Mouse (Mus musculus): ENCODE results near the gene Enc1.

DNA sequence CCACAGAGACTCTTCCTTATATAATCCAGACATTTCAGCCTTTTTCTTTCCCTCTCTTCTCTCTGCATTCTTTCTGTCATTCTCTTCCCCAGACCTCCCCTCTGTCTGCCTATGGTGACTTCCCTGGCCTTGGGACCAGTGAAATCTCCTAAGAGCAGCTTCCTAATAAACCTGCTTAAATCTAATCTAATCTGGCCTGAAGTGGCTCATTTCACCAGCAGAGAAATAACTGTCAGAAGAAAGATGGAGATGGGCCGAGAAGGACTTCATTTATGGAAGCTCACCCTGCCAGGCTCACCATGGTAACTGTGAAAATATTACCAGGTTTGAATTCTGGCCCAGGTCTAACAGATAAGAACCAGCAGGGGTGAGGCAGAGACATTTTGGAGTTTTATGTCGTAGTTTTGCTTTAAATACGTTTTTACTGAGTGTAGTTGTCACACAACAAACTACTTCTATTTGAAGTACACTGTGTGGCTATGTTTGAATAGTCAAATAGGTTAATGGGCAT is 32.4 kb upstream of the Enc1 start:
- TF ChIP-seq ZC3H11A (IDR thresholded peaks at IDR 0.05; ENCODE audit: borderline replicate concordance, low read depth, low read length) = no peak
- TF ChIP-seq HCFC1 (IDR thresholded peaks at IDR 0.05; ENCODE audit: borderline replicate concordance, insufficient read depth, low read length) = no peak

Data from ES-E14 (cell line).